Mouse (Mus musculus) liver, embryonic 14.5 days (tissue): ENCODE data around the gene Dnmt3c.

Experiments used
- CTCF ChIP-seq: IDR thresholded peaks from 2 replicates; pipeline ENCODE4 v1.5.1; 2016; ENCODE audit warnings: antibody characterized with exemption, low read depth, control low read depth
- EP300 ChIP-seq: IDR thresholded peaks from 2 replicates; pipeline ENCODE4 v1.6.1; 2016; ENCODE audit warnings: antibody characterized with exemption, low read depth

- TF ChIP-seq CTCF (peak; percentile 65), EP300 (no peak)
These were observed 27.6 kb upstream of the Dnmt3c start for GRCm38 (mm10) chr2:153668754-153669376.
